Mouse (Mus musculus): ENCODE measurements at regions not wholly inside any gene's neighbourhood (a gene's known extent, or its start where the extent isn't known, plus 50 kb on each side); places are given as distances from the start of the nearest gene placed in this dataset.

GRCm38 (mm10) chr9:66646226-66646625, 53.3 kb upstream of the Usp3 start:
- peak; percentile 85 for ATAC-seq (ENCODE audit: extremely low read depth, insufficient number of reproducible peaks, low FRiP score, poor library complexity, severe bottlenecking)

GRCm38 (mm10) chr9:66651306-66651705, 58.4 kb upstream of the Usp3 start:
- no peak for ATAC-seq (ENCODE audit: extremely low read depth, insufficient number of reproducible peaks, low FRiP score, poor library complexity, severe bottlenecking)

GRCm38 (mm10) chr9:66657116-66657758, 56.2 kb upstream of the Car12 start:
- ATAC-seq (ENCODE audit: extremely low read depth, insufficient number of reproducible peaks, low FRiP score, poor library complexity, severe bottlenecking): no peak

- no peak for ATAC-seq (ENCODE audit: extremely low read depth, insufficient number of reproducible peaks, low FRiP score, poor library complexity, severe bottlenecking)
These were observed 54.7 kb upstream of the Car12 start for GRCm38 (mm10) chr9:66658707-66659242.

GRCm38 (mm10) chr9:66659781-66660445, 53.6 kb upstream of the Car12 start:
- ATAC-seq (ENCODE audit: extremely low read depth, insufficient number of reproducible peaks, low FRiP score, poor library complexity, severe bottlenecking): no peak

- no peak for ATAC-seq (ENCODE audit: extremely low read depth, insufficient number of reproducible peaks, low FRiP score, poor library complexity, severe bottlenecking)
These were observed 51.9 kb upstream of the Car12 start for GRCm38 (mm10) chr9:66661596-66661995.

- no peak for ATAC-seq (ENCODE audit: extremely low read depth, insufficient number of reproducible peaks, low FRiP score, poor library complexity, severe bottlenecking)
These were observed 51.0 kb upstream of the Car12 start for GRCm38 (mm10) chr9:66662443-66662842.
